Mouse (Mus musculus) liver, embryonic 12.5 days (tissue): Measurements from ENCODE around the gene Bhlha15. TPM values are rescaled to one million over a fixed set of nuclear protein-coding genes. Genes with fewer than 3 reads are reported as not detected.

Source experiments
- ATAC-seq: fragments of 200-750 bp; cut with Nextera tagmentation; 2 replicates; pipeline ENCODE4 v1.8.0; 2017; ENCODE audit warnings: moderate number of reproducible peaks, mild to moderate bottlenecking, moderate library complexity
- H3K27ac ChIP-seq: fragments of 300-500 bp; sonication (generic); 2 replicates; pipeline ENCODE4 v1.5.1; 2016; ENCODE audit warnings: mild to moderate bottlenecking
- H3K27me3 ChIP-seq: fragments of 300-500 bp; sonication (generic); replicated peaks from 2 replicates; pipeline ENCODE4 v1.6.1; 2016; ENCODE audit warnings: mild to moderate bottlenecking, moderate library complexity
- H3K36me3 ChIP-seq: fragments of 300-500 bp; sonication (generic); 2 replicates; pipeline ENCODE4 v1.6.1; 2016; ENCODE audit warnings: mild to moderate bottlenecking, moderate library complexity
- H3K4me1 ChIP-seq: fragments of 300-500 bp; sonication (generic); 2 replicates; pipeline ENCODE4 v1.6.1; 2016
- H3K4me2 ChIP-seq: fragments of 300-500 bp; sonication (generic); 2 replicates; pipeline ENCODE4 v1.6.1; 2016; ENCODE audit warnings: mild to moderate bottlenecking, moderate library complexity
- H3K4me3 ChIP-seq: fragments of 300-500 bp; sonication (generic); 2 replicates; pipeline ENCODE4 v1.5.1; 2016; ENCODE audit warnings: mild to moderate bottlenecking, moderate library complexity
- H3K9ac ChIP-seq: fragments of 300-500 bp; sonication (generic); 2 replicates; pipeline ENCODE4 v1.6.1; 2016; ENCODE audit warnings: mild to moderate bottlenecking, moderate library complexity
- H3K9me3 ChIP-seq: fragments of 300-500 bp; sonication (generic); replicated peaks from 2 replicates; pipeline ENCODE4 v1.6.1; 2016; ENCODE audit warnings: mild to moderate bottlenecking, moderate library complexity
- WGBS: fragments of 180-500 bp; shearing (Covaris S2); methylation state at CpG from one replicate; pipeline ENCODE4 v1.1.7; 2016; ENCODE audit not compliant: insufficient replicate concordance; 5-methylcytosine and 5-hydroxymethylcytosine counted together
- polyA plus RNA-seq: library from polyadenylated mRNA; unstranded; fragments of >200 nt; fragmentation: Nextera tagmentation; extraction: Ambion mirVana; gene quantifications from 2 replicates; pipeline ENCODE4 v1.2.1, GENCODE M21; 2016

Gene Bhlha15
- polyA plus RNA-seq, 1 experiment from 2014 or later = 0.94 TPM

- no peaks in the 10 kb centered on the region for H3K9me3 ChIP-seq
- no peak overlapping the region for H3K9ac ChIP-seq
- 54% methylated on average over 12 of the region's 12 CpGs for WGBS
- H3K27me3 ChIP-seq = no peaks in the 10 kb centered on the region
- H3K27ac ChIP-seq = no peak overlapping the region
- no peaks in the 10 kb centered on the region for H3K36me3 ChIP-seq
- H3K4me1 ChIP-seq = peaks cover 41% of the 10 kb centered on the region
- ATAC-seq = no peak
- H3K4me2 ChIP-seq = no peak overlapping the region
- no peak overlapping the region for H3K4me3 ChIP-seq
Observed at GRCm38 (mm10) chr5:144219306-144219705, 29.2 kb downstream of the Bhlha15 start.

GRCm38 (mm10) chr5:144219936-144220335, 29.9 kb downstream of the Bhlha15 start:
- H3K4me1 ChIP-seq = peaks cover 44% of the 10 kb centered on the region
- no peaks in the 10 kb centered on the region for H3K9me3 ChIP-seq
- H3K4me3 ChIP-seq = no peak overlapping the region
- no peaks in the 10 kb centered on the region for H3K36me3 ChIP-seq
- no peak overlapping the region for H3K27ac ChIP-seq
- H3K27me3 ChIP-seq = no peaks in the 10 kb centered on the region; the same call in 1 of the 2 replicates
- WGBS = 78% methylated on average over 5 of the region's 5 CpGs
- no peak for ATAC-seq
- no peak overlapping the region for H3K4me2 ChIP-seq
- no peak overlapping the region for H3K9ac ChIP-seq

DNA sequence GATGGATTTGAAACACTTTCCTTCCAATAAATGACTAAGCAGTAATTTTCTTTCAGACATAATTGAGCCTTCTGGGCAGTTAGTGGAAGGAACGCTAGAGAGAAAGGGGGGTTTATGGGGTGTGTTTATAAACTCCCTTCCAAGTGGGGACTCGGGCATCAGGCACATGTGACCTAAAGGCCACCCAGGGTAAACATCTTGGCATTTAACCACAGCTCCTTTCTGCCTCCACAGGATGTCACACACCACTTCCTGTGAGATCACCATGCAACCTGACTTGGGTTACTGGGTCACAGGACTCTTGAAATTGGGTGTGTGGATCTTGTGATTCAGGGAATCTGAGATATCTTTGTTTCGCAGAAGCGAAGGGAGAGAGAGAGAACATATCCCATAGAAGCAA, 31.2 kb downstream of the Bhlha15 start:
- no peaks in the 10 kb centered on the region for H3K9me3 ChIP-seq
- H3K4me3 ChIP-seq = no peak overlapping the region
- H3K9ac ChIP-seq = no peak overlapping the region
- no peak for ATAC-seq
- no peaks in the 10 kb centered on the region; the same call in 1 of the 2 replicates for H3K27me3 ChIP-seq
- WGBS = 33% methylated on average over 4 of the region's 4 CpGs
- H3K4me1 ChIP-seq = peaks cover 43% of the 10 kb centered on the region
- no peak overlapping the region for H3K4me2 ChIP-seq
- H3K36me3 ChIP-seq = no peaks in the 10 kb centered on the region
- no peak overlapping the region for H3K27ac ChIP-seq

- Histone ChIP-seq H3K4me2 (peak overlapping the region; percentile 96), H3K4me3 (peak overlapping the region; percentile 71), H3K27me3 (no peaks in the 10 kb centered on the region; the same call in 1 of the 2 replicates), H3K27ac (peak overlapping the region; percentile 38; the same call in 1 of the 2 replicates), H3K9ac (peak overlapping the region; percentile 75), H3K9me3 (no peaks in the 10 kb centered on the region), H3K4me1 (peaks cover 39% of the 10 kb centered on the region), H3K36me3 (no peaks in the 10 kb centered on the region)
- 3% methylated on average over 25 of the region's 25 CpGs for WGBS
- no peak for ATAC-seq
Observed at GRCm38 (mm10) chr5:144222811-144223502, 32.9 kb downstream of the Bhlha15 start.

DNA sequence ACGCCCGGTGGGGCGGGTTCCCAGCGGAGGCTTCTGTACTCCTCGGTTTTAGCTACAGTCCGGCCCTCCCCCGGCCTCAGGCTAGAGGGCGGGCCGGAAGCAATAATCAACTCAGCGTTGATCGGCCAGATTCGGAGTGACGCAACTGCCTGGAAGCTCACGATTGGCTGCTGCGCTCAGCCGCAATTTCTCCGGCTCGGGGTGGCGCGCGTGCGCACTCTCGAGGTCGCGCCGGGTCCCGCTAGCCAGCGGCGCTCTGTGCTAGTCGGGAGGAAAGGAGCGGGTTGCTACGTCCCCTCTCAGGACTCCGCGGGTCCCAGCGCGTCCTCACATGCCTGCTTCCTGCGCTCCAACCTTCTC, 33.4 kb downstream of the Bhlha15 start, which contains the start of gene Tecpr1:
Gene Tecpr1 (minus strand): TSS at position 113 of the 360 bp plus-strand sequence.
- Histone ChIP-seq H3K9ac (peak within 1 kb of the TSS; percentile 75), H3K4me1 (peaks cover 39% of the 10 kb centered on the region), H3K36me3 (no peaks in the 10 kb centered on the region), H3K9me3 (no peaks in the 10 kb centered on the region), H3K4me3 (peak within 1 kb of the TSS; percentile 71), H3K27ac (peak within 1 kb of the TSS; percentile 73), H3K4me2 (peak within 1 kb of the TSS; percentile 96), H3K27me3 (no peaks in the 10 kb centered on the region; the same call in 1 of the 2 replicates)
- WGBS = under 1% methylated on average over 37 of the region's 37 CpGs
- peak; percentile 98 for ATAC-seq

- Histone ChIP-seq H3K9me3 (no peaks in the 10 kb centered on the region), H3K9ac (peak overlapping the region; percentile 75), H3K27me3 (no peaks in the 10 kb centered on the region; the same call in 1 of the 2 replicates), H3K4me1 (peaks cover 39% of the 10 kb centered on the region), H3K4me2 (peak overlapping the region; percentile 96), H3K36me3 (no peaks in the 10 kb centered on the region), H3K27ac (peak overlapping the region; percentile 73), H3K4me3 (peak overlapping the region; percentile 71)
- ATAC-seq = peak; percentile 21; the same call in 1 of the 2 replicates
- 27% methylated on average over 18 of the region's 18 CpGs for WGBS
Observed at GRCm38 (mm10) chr5:144223899-144224816, 34.1 kb downstream of the Bhlha15 start.

DNA sequence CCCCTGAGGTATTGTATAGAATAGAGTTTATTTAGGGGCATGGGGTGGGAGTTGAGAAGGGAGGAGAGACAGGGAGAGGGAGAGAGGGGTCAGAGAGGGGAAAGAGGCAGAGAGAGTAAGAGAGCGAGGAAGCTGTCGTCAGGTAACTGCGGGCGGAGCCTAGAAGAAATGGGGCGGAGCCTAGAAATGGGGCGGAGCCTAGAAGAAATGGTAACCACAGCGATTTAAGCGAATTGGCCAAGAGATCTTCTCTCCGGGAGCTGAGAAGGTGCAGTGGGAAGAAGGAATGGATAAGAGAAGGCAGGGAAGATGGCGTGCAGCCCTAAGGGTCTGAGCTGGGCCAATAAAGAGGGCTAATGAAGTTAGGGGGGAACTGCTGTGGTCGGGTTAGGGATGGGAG, 36.1 kb downstream of the Bhlha15 start:
- 25% methylated on average over 11 of the region's 11 CpGs for WGBS
- Histone ChIP-seq H3K4me3 (no peak overlapping the region), H3K27me3 (no peaks in the 10 kb centered on the region; the same call in 1 of the 2 replicates), H3K27ac (no peak overlapping the region), H3K4me2 (no peak overlapping the region; the same call in 1 of the 2 replicates), H3K4me1 (peaks cover 34% of the 10 kb centered on the region), H3K9ac (no peak overlapping the region), H3K9me3 (no peaks in the 10 kb centered on the region), H3K36me3 (no peaks in the 10 kb centered on the region)
- ATAC-seq = no peak

- Histone ChIP-seq H3K27me3 (no peaks in the 10 kb centered on the region), H3K9me3 (no peaks in the 10 kb centered on the region), H3K4me3 (no peak overlapping the region), H3K4me1 (peaks cover 5% of the 10 kb centered on the region), H3K27ac (no peak overlapping the region), H3K4me2 (no peak overlapping the region), H3K36me3 (no peaks in the 10 kb centered on the region), H3K9ac (no peak overlapping the region)
- no peak for ATAC-seq
- 66% methylated on average over 7 of the region's 7 CpGs for WGBS
Observed at GRCm38 (mm10) chr5:144230216-144230615, 40.1 kb downstream of the Bhlha15 start.

GRCm38 (mm10) chr5:144231410-144231809, 41.3 kb downstream of the Bhlha15 start:
- no peak for ATAC-seq
- Histone ChIP-seq H3K4me1 (peaks cover under 1% of the 10 kb centered on the region), H3K9ac (no peak overlapping the region), H3K27me3 (no peaks in the 10 kb centered on the region), H3K27ac (no peak overlapping the region), H3K4me2 (no peak overlapping the region), H3K4me3 (no peak overlapping the region), H3K36me3 (no peaks in the 10 kb centered on the region), H3K9me3 (no peaks in the 10 kb centered on the region)
- 45% methylated on average over 1 of the region's 1 CpGs for WGBS

DNA sequence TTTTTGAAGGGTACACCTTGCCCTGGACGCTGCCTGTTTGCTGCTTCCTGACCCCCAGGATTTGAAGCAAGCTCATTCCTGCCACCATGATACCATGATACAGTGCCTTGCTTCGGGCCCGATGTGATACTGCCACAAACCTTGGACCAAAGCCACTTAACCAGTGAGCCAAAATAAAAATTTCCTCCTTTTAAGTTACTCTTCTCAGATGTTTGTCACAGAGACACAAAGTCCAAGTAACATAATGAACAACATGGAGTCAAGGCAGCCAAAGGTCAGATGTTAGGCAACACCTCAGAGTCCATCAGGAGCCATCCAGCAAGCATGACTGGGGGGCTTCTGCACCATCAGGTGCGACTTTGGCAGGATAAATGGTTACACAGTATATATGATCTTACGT, 42.4 kb downstream of the Bhlha15 start:
- Histone ChIP-seq H3K4me1 (no peaks in the 10 kb centered on the region; the same call in 1 of the 2 replicates), H3K27me3 (no peaks in the 10 kb centered on the region), H3K9me3 (no peaks in the 10 kb centered on the region), H3K27ac (no peak overlapping the region), H3K4me3 (no peak overlapping the region), H3K9ac (no peak overlapping the region), H3K36me3 (no peaks in the 10 kb centered on the region), H3K4me2 (no peak overlapping the region)
- 66% methylated on average over 5 of the region's 5 CpGs for WGBS
- no peak for ATAC-seq

DNA sequence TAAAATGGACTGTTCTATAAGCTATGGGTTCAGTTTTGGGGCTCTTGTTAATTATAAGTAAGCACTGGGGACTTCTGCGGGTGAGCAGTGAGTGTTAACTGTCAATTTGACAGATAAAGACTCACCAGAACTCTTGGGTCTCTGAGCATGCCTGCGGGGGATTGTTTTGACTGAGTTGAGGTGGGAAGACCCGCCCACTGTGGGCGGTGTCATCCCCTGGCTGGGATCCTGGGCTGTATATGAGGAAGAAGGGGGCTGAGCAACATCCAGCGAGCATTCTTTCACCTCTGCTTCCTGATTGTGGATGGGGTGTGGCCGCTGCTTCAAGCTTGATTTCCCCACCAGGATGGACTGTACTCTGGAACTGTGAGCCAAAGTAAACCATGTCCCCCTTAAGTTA, 44.1 kb downstream of the Bhlha15 start:
- no peak overlapping the region for H3K9ac ChIP-seq
- no peaks in the 10 kb centered on the region for H3K27me3 ChIP-seq
- H3K9me3 ChIP-seq = no peaks in the 10 kb centered on the region
- H3K4me1 ChIP-seq = no peaks in the 10 kb centered on the region; the same call in 1 of the 2 replicates
- H3K4me3 ChIP-seq = no peak overlapping the region
- no peak overlapping the region for H3K27ac ChIP-seq
- ATAC-seq = no peak
- no peaks in the 10 kb centered on the region for H3K36me3 ChIP-seq
- WGBS = 46% methylated on average over 6 of the region's 6 CpGs
- no peak overlapping the region for H3K4me2 ChIP-seq

- no peak for ATAC-seq
- Histone ChIP-seq H3K36me3 (no peaks in the 10 kb centered on the region), H3K4me2 (no peak overlapping the region), H3K4me3 (no peak overlapping the region), H3K4me1 (no peaks in the 10 kb centered on the region; the same call in 1 of the 2 replicates), H3K9me3 (no peaks in the 10 kb centered on the region), H3K27me3 (no peaks in the 10 kb centered on the region), H3K9ac (no peak overlapping the region), H3K27ac (no peak overlapping the region)
- 73% methylated on average over 7 of the region's 7 CpGs for WGBS
Observed at GRCm38 (mm10) chr5:144234714-144235113, 44.6 kb downstream of the Bhlha15 start.
